Mouse (Mus musculus) CH12.LX (cell line): Measurements from ENCODE around the gene Scp2d1. TPM values are rescaled to one million over a fixed set of nuclear protein-coding genes. Genes with fewer than 3 reads are reported as not detected.

ENCODE experiments used
- DNase-seq: peaks from one replicate; pipeline ENCODE4 v3.0.0-alpha.2; 2013; ENCODE audit errors: extremely low read depth
- H3K27ac ChIP-seq: 2 replicates; pipeline ENCODE4 v1.5.1; 2012; ENCODE audit warnings: low read depth, mild to moderate bottlenecking, control low read depth, moderate library complexity; ENCODE audit not compliant: insufficient read depth
- H3K27me3 ChIP-seq: replicated peaks from 2 replicates; pipeline ENCODE3; 2012; ENCODE audit warnings: inconsistent platforms
- H3K36me3 ChIP-seq, 2 experiments: replicated peaks in 1 of 2; 2 replicates each; pipeline versions ENCODE3 to v1.6.1; 2012; ENCODE audit warnings: inconsistent platforms in 1 of 2, low read length in 1 of 2, mild to moderate bottlenecking in 1 of 2, mixed read lengths in 1 of 2, moderate library complexity in 1 of 2; ENCODE audit not compliant: control insufficient read depth in 1 of 2, insufficient read depth in 1 of 2
- H3K4me1 ChIP-seq, 2 experiments: 2 replicates each; pipeline ENCODE4 v1.6.1; 2012; ENCODE audit warnings: inconsistent platforms in 1 of 2, moderate library complexity in 1 of 2; ENCODE audit not compliant: insufficient read depth in 2 of 2, control insufficient read depth in 1 of 2
- H3K4me2 ChIP-seq: 2 replicates; pipeline ENCODE4 v1.6.1; 2012; ENCODE audit warnings: low read depth, mild to moderate bottlenecking, control low read depth; ENCODE audit not compliant: poor library complexity, insufficient read depth, severe bottlenecking
- H3K4me3 ChIP-seq, 3 experiments: fragments of 150-350 bp in 1 of 3; sonication (generic) in 1 of 3; replicated peaks in 1 of 3; 2 replicates each; pipeline versions ENCODE3 to v1.5.1; 2011 to 2012; ENCODE audit warnings: low read depth in 2 of 3, low read length in 2 of 3, mild to moderate bottlenecking in 2 of 3, moderate library complexity in 2 of 3, control low read depth in 1 of 3, improper control_type of control experiment in 1 of 3, inconsistent platforms in 1 of 3, mixed read lengths in 1 of 3; ENCODE audit not compliant: poor library complexity in 1 of 3
- H3K79me2 ChIP-seq: replicated peaks from 2 replicates; pipeline ENCODE4 v1.6.1; 2012; ENCODE audit warnings: mild to moderate bottlenecking, moderate library complexity; ENCODE audit not compliant: control insufficient read depth, poor library complexity, insufficient read depth, severe bottlenecking; ENCODE audit errors: extremely low read depth
- H3K9ac ChIP-seq: 2 replicates; pipeline ENCODE4 v1.6.1; 2012; ENCODE audit warnings: low read depth, mild to moderate bottlenecking, control low read depth, moderate library complexity; ENCODE audit not compliant: insufficient read depth
- H3K9me3 ChIP-seq: replicated peaks from 2 replicates; pipeline ENCODE3; 2012; ENCODE audit warnings: low read length, inconsistent platforms, mixed read lengths
- CHD1 ChIP-seq: IDR thresholded peaks from 2 replicates; pipeline ENCODE4 v1.6.1; 2012; ENCODE audit warnings: low read depth, low read length, improper control_type of control experiment, inconsistent platforms
- CTCF ChIP-seq, 2 experiments: IDR thresholded peaks in 1 of 2; conservative IDR thresholded peaks in 1 of 2; 2 replicates each; pipeline ENCODE4 v1.5.1; 2011 to 2012; ENCODE audit warnings: low read depth in 2 of 2, low read length in 2 of 2, improper control_type of control experiment in 1 of 2, inconsistent platforms in 1 of 2, mild to moderate bottlenecking in 1 of 2, moderate library complexity in 1 of 2
- E2F4 ChIP-seq: IDR thresholded peaks from 2 replicates; pipeline ENCODE4 v1.6.1; 2011; ENCODE audit warnings: low read depth, low read length, improper control_type of control experiment; ENCODE audit not compliant: insufficient replicate concordance
- ELF1 ChIP-seq: IDR thresholded peaks from 2 replicates; pipeline ENCODE4 v1.6.1; 2014; ENCODE audit warnings: low read depth, mild to moderate bottlenecking, inconsistent platforms, low read length, improper control_type of control experiment
- ETS1 ChIP-seq: conservative IDR thresholded peaks from 2 replicates; pipeline ENCODE4 v1.6.1; 2012; ENCODE audit warnings: low read depth, mild to moderate bottlenecking, inconsistent platforms, low read length, improper control_type of control experiment, moderate library complexity
- GABPA ChIP-seq: IDR thresholded peaks from 2 replicates; pipeline ENCODE4 v1.6.1; 2012; ENCODE audit warnings: low read depth, low read length, improper control_type of control experiment, inconsistent platforms; ENCODE audit not compliant: insufficient replicate concordance
- HCFC1 ChIP-seq: IDR thresholded peaks from 2 replicates; pipeline ENCODE4 v1.6.1; 2012; ENCODE audit warnings: low read depth, mild to moderate bottlenecking, inconsistent platforms, low read length, improper control_type of control experiment
- IRF4 ChIP-seq: IDR thresholded peaks from 2 replicates; pipeline ENCODE4 v1.6.1; 2014; ENCODE audit warnings: low read depth, mild to moderate bottlenecking, inconsistent platforms, low read length, improper control_type of control experiment
- JUN ChIP-seq: IDR thresholded peaks from 2 replicates; pipeline ENCODE4 v1.6.1; 2011; ENCODE audit warnings: low read depth, mild to moderate bottlenecking, low read length, improper control_type of control experiment, moderate library complexity; ENCODE audit not compliant: insufficient read depth
- JUND ChIP-seq: conservative IDR thresholded peaks from 2 replicates; pipeline ENCODE4 v1.6.1; 2011; ENCODE audit warnings: low read depth, low read length, improper control_type of control experiment
- KAT2A ChIP-seq: IDR thresholded peaks from 2 replicates; pipeline ENCODE4 v1.6.1; 2012; ENCODE audit warnings: low read length, improper control_type of control experiment, inconsistent platforms; ENCODE audit not compliant: insufficient replicate concordance
- MAFK ChIP-seq: IDR thresholded peaks from 2 replicates; pipeline ENCODE4 v1.6.1; 2011; ENCODE audit warnings: low read length, improper control_type of control experiment; ENCODE audit not compliant: insufficient replicate concordance
- MAX ChIP-seq: IDR thresholded peaks from 2 replicates; pipeline ENCODE4 v1.6.1; 2011; ENCODE audit warnings: low read length, improper control_type of control experiment
- MAZ ChIP-seq: IDR thresholded peaks from 2 replicates; pipeline ENCODE4 v1.6.1; 2012; ENCODE audit warnings: low read depth, mild to moderate bottlenecking, inconsistent platforms, low read length, improper control_type of control experiment, moderate library complexity
- MEF2A ChIP-seq: IDR thresholded peaks from 2 replicates; pipeline ENCODE4 v1.6.1; 2014; ENCODE audit warnings: low read depth, mild to moderate bottlenecking, inconsistent platforms, low read length, improper control_type of control experiment, borderline replicate concordance
- MXI1 ChIP-seq: IDR thresholded peaks from 2 replicates; pipeline ENCODE4 v1.6.1; 2011; ENCODE audit warnings: mild to moderate bottlenecking, low read depth, low read length, improper control_type of control experiment
- MYC ChIP-seq: IDR thresholded peaks from 2 replicates; pipeline ENCODE4 v1.6.1; 2011; ENCODE audit warnings: low read depth, mild to moderate bottlenecking, improper control_type of control experiment, low read length
- NELFE ChIP-seq: IDR thresholded peaks from 2 replicates; pipeline ENCODE4 v1.6.1; 2011; ENCODE audit warnings: low read depth, low read length, improper control_type of control experiment
- PAX5 ChIP-seq: IDR thresholded peaks from 2 replicates; pipeline ENCODE4 v1.6.1; 2012; ENCODE audit warnings: low read length, inconsistent platforms, mixed read lengths
- POLR2AphosphoS2 ChIP-seq: IDR thresholded peaks from 2 replicates; pipeline ENCODE4 v1.6.1; 2011; ENCODE audit warnings: low read depth, low read length, improper control_type of control experiment
- SIN3A ChIP-seq: IDR thresholded peaks from 2 replicates; pipeline ENCODE4 v1.6.1; 2012; ENCODE audit warnings: low read length, improper control_type of control experiment, inconsistent platforms
- SMC3 ChIP-seq: IDR thresholded peaks from 2 replicates; pipeline ENCODE4 v1.6.1; 2011; ENCODE audit warnings: low read depth, low read length, improper control_type of control experiment
- TBP ChIP-seq: conservative IDR thresholded peaks from 2 replicates; pipeline ENCODE4 v1.6.1; 2011; ENCODE audit warnings: low read depth, low read length, improper control_type of control experiment
- TCF12 ChIP-seq: IDR thresholded peaks from 2 replicates; pipeline ENCODE4 v1.6.1; 2014; ENCODE audit warnings: low read depth, mild to moderate bottlenecking, inconsistent platforms, low read length, improper control_type of control experiment
- USF1 ChIP-seq: IDR thresholded peaks from 2 replicates; pipeline ENCODE4 v1.6.1; 2014; ENCODE audit warnings: low read depth, mild to moderate bottlenecking, inconsistent platforms, low read length, improper control_type of control experiment
- USF2 ChIP-seq: conservative IDR thresholded peaks from 2 replicates; pipeline ENCODE4 v1.6.1; 2011; ENCODE audit warnings: low read depth, low read length, improper control_type of control experiment
- ZC3H11A ChIP-seq: IDR thresholded peaks from 2 replicates; pipeline ENCODE4 v1.6.1; 2012; ENCODE audit warnings: low read depth, mild to moderate bottlenecking, inconsistent platforms, low read length, improper control_type of control experiment
- ZKSCAN1 ChIP-seq: IDR thresholded peaks from 2 replicates; pipeline ENCODE4 v1.6.1; 2012; ENCODE audit warnings: low read depth, inconsistent platforms, low read length, improper control_type of control experiment, borderline replicate concordance
- ZMIZ1 ChIP-seq: IDR thresholded peaks from 2 replicates; pipeline ENCODE4 v1.6.1; 2012; ENCODE audit warnings: low read depth, mild to moderate bottlenecking, inconsistent platforms, low read length, improper control_type of control experiment
- ZNF384 ChIP-seq: IDR thresholded peaks from 2 replicates; pipeline ENCODE4 v1.6.1; 2012; ENCODE audit warnings: low read depth, low read length, improper control_type of control experiment, inconsistent platforms
- dilution Hi-C: fragments of 300-500 bp; cut with MboI; formaldehyde crosslinking; loops from 2 replicates; pipeline ENCODE4 v1.14.3; 2020; ENCODE audit warnings: low sequenced_read_pairs; ENCODE audit not compliant: extremely low pct_unique_long_range_greater_than_20kb, extremely low pct_ligation_motif_present
- in situ Hi-C: fragments of 300-500 bp; cut with MboI; formaldehyde crosslinking; loops from 3 replicates; pipeline ENCODE4 v1.14.3; 2019; ENCODE audit warnings: low sequenced_read_pairs, low pct_ligation_motif_present, low pct_unique_long_range_greater_than_20kb, mixed read lengths
- polyA plus RNA-seq: library from polyadenylated mRNA; unstranded; fragments of >175 nt; gene quantifications from 2 replicates; pipeline ENCODE4 v1.2.1, GENCODE M21; 2012; ENCODE audit warnings: low read depth; ENCODE audit not compliant: insufficient read length
- total RNA-seq, 2 experiments: library from RNA; depleted of rRNA; stranded (reverse); fragments of 300-350 nt in 1 of 2; fragments of >200 nt in 1 of 2; gene quantifications; 2 replicates each; pipeline ENCODE4 v1.2.3; 2012 to 2014

Scp2d1 gene
- total and polyA plus RNA-seq, 3 experiments: not detected

GRCm38 (mm10) chr2:144779263-144779662 is 44.2 kb upstream of the Scp2d1 start:
- in situ Hi-C loops: no loop called here
- H3K4me1 ChIP-seq: no peaks in the 10 kb centered on the region
- no peak overlapping the region for H3K4me3 ChIP-seq
- no peaks in the 10 kb centered on the region for H3K79me2 ChIP-seq
- dilution Hi-C loops: no loop called here
- H3K27me3 ChIP-seq: no peaks in the 10 kb centered on the region
- H3K4me2 ChIP-seq: no peak overlapping the region
- H3K9ac ChIP-seq: no peak overlapping the region
- no peak for DNase-seq
- no peak overlapping the region for H3K27ac ChIP-seq
- H3K9me3 ChIP-seq: no peaks in the 10 kb centered on the region
- TF ChIP-seq ZKSCAN1 (no peak), CHD1 (no peak), ZMIZ1 (no peak), NELFE (no peak), MAFK (no peak), E2F4 (no peak), HCFC1 (no peak), MXI1 (no peak), ZC3H11A (no peak), TBP (no peak), SIN3A (no peak), POLR2AphosphoS2 (no peak), PAX5 (no peak), GABPA (no peak), IRF4 (no peak), KAT2A (no peak)
- no peaks in the 10 kb centered on the region for H3K36me3 ChIP-seq

GRCm38 (mm10) chr2:144780731-144781130 is 42.7 kb upstream of the Scp2d1 start:
- H3K9ac ChIP-seq: no peak overlapping the region
- DNase-seq: no peak
- H3K79me2 ChIP-seq: no peaks in the 10 kb centered on the region
- TF ChIP-seq SMC3 (no peak), ZKSCAN1 (no peak), ZNF384 (no peak), USF1 (no peak), CHD1 (no peak), MEF2A (no peak), TBP (no peak), MAZ (no peak), JUND (no peak), TCF12 (no peak), MAX (no peak), ZC3H11A (no peak), USF2 (no peak), MYC (no peak), IRF4 (no peak), CTCF (conservative IDR thresholded peaks at IDR 0.05 in 1 of 2, IDR thresholded peaks at IDR 0.05 in 1 of 2; ENCODE audit: low read depth in 2 of 2, low read length in 2 of 2) (no peak), JUN (no peak), ELF1 (no peak), ETS1 (no peak)
- H3K9me3 ChIP-seq: no peaks in the 10 kb centered on the region
- no peak overlapping the region for H3K27ac ChIP-seq
- H3K4me1 ChIP-seq: no peaks in the 10 kb centered on the region
- no peaks in the 10 kb centered on the region for H3K27me3 ChIP-seq
- no peaks in the 10 kb centered on the region for H3K36me3 ChIP-seq
- no peak overlapping the region for H3K4me3 ChIP-seq
- dilution Hi-C loops (no loop called here), in situ Hi-C loops (no loop called here)
- no peak overlapping the region for H3K4me2 ChIP-seq
